Mouse (Mus musculus) heart, postnatal 0 days (tissue): ENCODE results near the gene Plaa.

Experiments used
- CTCF ChIP-seq: IDR thresholded peaks from 2 replicates; pipeline ENCODE4 v1.5.1; 2016; ENCODE audit warnings: antibody characterized with exemption, control low read depth, low read depth
- EP300 ChIP-seq: IDR thresholded peaks from 2 replicates; pipeline ENCODE4 v1.6.1; 2016; ENCODE audit warnings: antibody characterized with exemption, low read depth

- TF ChIP-seq CTCF (no peak), EP300 (no peak)
These were observed 73.6 kb downstream of the Plaa start for GRCm38 (mm10) chr4:94529448-94529847.
